Mouse (Mus musculus) MEL (cell line): ENCODE results near the gene Pomt2. TPM values are rescaled to one million over a fixed set of nuclear protein-coding genes. Genes with fewer than 3 reads are reported as not detected.

Source experiments
- DNase-seq: peaks from one replicate; pipeline ENCODE4 v3.0.0; 2011; ENCODE audit warnings: low read depth, low spot score
- H3K27ac ChIP-seq: 2 replicates; pipeline ENCODE4 v1.5.1; 2012; ENCODE audit warnings: low read depth, mild to moderate bottlenecking, control low read depth, low read length, moderate library complexity; ENCODE audit not compliant: control insufficient read depth
- H3K27me3 ChIP-seq, 2 experiments: fragments of 150-350 bp in 1 of 2; sonication (generic) in 1 of 2; 2 replicates each; pipeline ENCODE4 v1.6.1; 2012; ENCODE audit warnings: low read length in 2 of 2, mild to moderate bottlenecking in 2 of 2, improper control_type of control experiment in 1 of 2, moderate library complexity in 1 of 2; ENCODE audit not compliant: insufficient read depth in 2 of 2, control insufficient read depth in 1 of 2
- H3K36me3 ChIP-seq, 2 experiments: 2 replicates each; pipeline ENCODE4 v1.6.1; 2012 to 2014; ENCODE audit warnings: low read length in 2 of 2, improper control_type of control experiment in 1 of 2, inconsistent platforms in 1 of 2, mild to moderate bottlenecking in 1 of 2; ENCODE audit not compliant: insufficient read depth in 2 of 2, control insufficient read depth in 1 of 2
- H3K4me1 ChIP-seq, 2 experiments: fragments of 150-350 bp in 1 of 2; sonication (generic) in 1 of 2; 2 replicates each; pipeline ENCODE4 v1.6.1; 2012; ENCODE audit warnings: low read length in 2 of 2, improper control_type of control experiment in 1 of 2, mild to moderate bottlenecking in 1 of 2; ENCODE audit not compliant: insufficient read depth in 2 of 2, control insufficient read depth in 1 of 2
- H3K4me3 ChIP-seq, 2 experiments: fragments of 150-350 bp in 1 of 2; sonication (generic) in 1 of 2; 2 replicates each; pipeline ENCODE4 v1.5.1; 2012; ENCODE audit warnings: low read depth in 2 of 2, low read length in 2 of 2, mild to moderate bottlenecking in 2 of 2, moderate library complexity in 2 of 2, control low read depth in 1 of 2, improper control_type of control experiment in 1 of 2; ENCODE audit not compliant: control insufficient read depth in 1 of 2, insufficient read depth in 1 of 2
- H3K79me2 ChIP-seq: 2 replicates; pipeline ENCODE4 v1.6.1; 2012; ENCODE audit warnings: mild to moderate bottlenecking, low read length, moderate library complexity; ENCODE audit not compliant: control insufficient read depth, poor library complexity, insufficient read depth
- H3K9ac ChIP-seq: 2 replicates; pipeline ENCODE4 v1.6.1; 2012; ENCODE audit warnings: low read depth, mild to moderate bottlenecking, control low read depth, low read length, moderate library complexity; ENCODE audit not compliant: control insufficient read depth, poor library complexity, severe bottlenecking
- H3K9me3 ChIP-seq: fragments of 150-350 bp; sonication (generic); replicated peaks from 2 replicates; pipeline ENCODE4 v1.6.1; 2012; ENCODE audit warnings: mild to moderate bottlenecking, low read length, improper control_type of control experiment, moderate library complexity; ENCODE audit not compliant: insufficient read depth
- BHLHE40 ChIP-seq: IDR thresholded peaks from 2 replicates; pipeline ENCODE4 v1.6.1; 2012; ENCODE audit warnings: low read depth, mild to moderate bottlenecking, inconsistent platforms, low read length, improper control_type of control experiment, borderline replicate concordance
- CHD1 ChIP-seq: IDR thresholded peaks from 2 replicates; pipeline ENCODE4 v1.6.1; 2012; ENCODE audit warnings: low read depth, mild to moderate bottlenecking, inconsistent platforms, low read length, improper control_type of control experiment
- CTCF ChIP-seq, 3 experiments: IDR thresholded peaks in 2 of 3; conservative IDR thresholded peaks in 1 of 3; 2 replicates each; pipeline ENCODE4 v1.5.1; 2011 to 2012; ENCODE audit warnings: low read length in 3 of 3, low read depth in 2 of 3, mild to moderate bottlenecking in 2 of 3, improper control_type of control experiment in 1 of 3, inconsistent platforms in 1 of 3, mixed read lengths in 1 of 3, moderate library complexity in 1 of 3; ENCODE audit not compliant: control insufficient read depth in 1 of 3, insufficient read depth in 1 of 3, poor library complexity in 1 of 3, severe bottlenecking in 1 of 3
- EP300 ChIP-seq, 2 experiments: IDR thresholded peaks; 2 replicates each; pipeline ENCODE4 v1.6.1; 2011; ENCODE audit warnings: improper control_type of control experiment in 2 of 2, low read length in 2 of 2, low read depth in 1 of 2, mild to moderate bottlenecking in 1 of 2
- ETS1 ChIP-seq: IDR thresholded peaks from 2 replicates; pipeline ENCODE4 v1.6.1; 2012; ENCODE audit warnings: low read depth, mild to moderate bottlenecking, inconsistent platforms, low read length, improper control_type of control experiment, moderate library complexity
- JUND ChIP-seq: IDR thresholded peaks from 2 replicates; pipeline ENCODE4 v1.6.1; 2011; ENCODE audit warnings: low read depth, mild to moderate bottlenecking, improper control_type of control experiment, low read length
- MAFK ChIP-seq: IDR thresholded peaks from 2 replicates; pipeline ENCODE4 v1.6.1; 2011; ENCODE audit warnings: low read depth, mild to moderate bottlenecking, low read length, improper control_type of control experiment, borderline replicate concordance
- MAX ChIP-seq: IDR thresholded peaks from 2 replicates; pipeline ENCODE4 v1.6.1; 2011; ENCODE audit warnings: low read length, improper control_type of control experiment
- MEF2A ChIP-seq: IDR thresholded peaks from 2 replicates; pipeline ENCODE4 v1.6.1; 2014; ENCODE audit warnings: low read depth, mild to moderate bottlenecking, inconsistent platforms, low read length, improper control_type of control experiment; ENCODE audit not compliant: poor library complexity, insufficient replicate concordance, severe bottlenecking; ENCODE audit errors: extremely low read depth
- MXI1 ChIP-seq: IDR thresholded peaks from 2 replicates; pipeline ENCODE4 v1.6.1; 2011; ENCODE audit warnings: mild to moderate bottlenecking, low read depth, low read length, improper control_type of control experiment
- MYB ChIP-seq: IDR thresholded peaks from 2 replicates; pipeline ENCODE4 v1.6.1; 2011; ENCODE audit warnings: mild to moderate bottlenecking, low read depth, low read length, improper control_type of control experiment
- MYC ChIP-seq: IDR thresholded peaks from 2 replicates; pipeline ENCODE4 v1.6.1; 2011; ENCODE audit warnings: low read depth, mild to moderate bottlenecking, low read length, improper control_type of control experiment, moderate library complexity
- NELFE ChIP-seq: IDR thresholded peaks from 2 replicates; pipeline ENCODE4 v1.6.1; 2011; ENCODE audit warnings: low read depth, low read length, improper control_type of control experiment
- POLR2AphosphoS2 ChIP-seq: IDR thresholded peaks from 2 replicates; pipeline ENCODE4 v1.6.1; 2011; ENCODE audit warnings: low read length, improper control_type of control experiment
- POLR2AphosphoS5 ChIP-seq: IDR thresholded peaks from 2 replicates; pipeline ENCODE4 v1.6.1; 2012; ENCODE audit warnings: low read depth, borderline replicate concordance, mild to moderate bottlenecking, inconsistent platforms, low read length, moderate library complexity, mixed read lengths
- RCOR1 ChIP-seq: IDR thresholded peaks from 2 replicates; pipeline ENCODE4 v1.6.1; 2012; ENCODE audit warnings: low read depth, mild to moderate bottlenecking, inconsistent platforms, low read length, improper control_type of control experiment
- TAL1 ChIP-seq: IDR thresholded peaks from 2 replicates; pipeline ENCODE4 v1.6.1; 2012; ENCODE audit warnings: mild to moderate bottlenecking, inconsistent platforms, low read length, moderate library complexity, mixed read lengths
- TBP ChIP-seq: IDR thresholded peaks from 2 replicates; pipeline ENCODE4 v1.8.0; 2011; ENCODE audit warnings: low read depth, low read length, improper control_type of control experiment
- TCF12 ChIP-seq: IDR thresholded peaks from 2 replicates; pipeline ENCODE4 v1.6.1; 2014; ENCODE audit warnings: low read depth, mild to moderate bottlenecking, inconsistent platforms, low read length, improper control_type of control experiment, moderate library complexity
- UBTF ChIP-seq: IDR thresholded peaks from 2 replicates; pipeline ENCODE4 v1.6.1; 2012; ENCODE audit warnings: low read depth, mild to moderate bottlenecking, inconsistent platforms, low read length, improper control_type of control experiment, moderate library complexity, borderline replicate concordance; ENCODE audit not compliant: insufficient read depth
- ZC3H11A ChIP-seq: IDR thresholded peaks from 2 replicates; pipeline ENCODE4 v1.6.1; 2012; ENCODE audit warnings: low read depth, mild to moderate bottlenecking, inconsistent platforms, low read length, improper control_type of control experiment
- polyA plus RNA-seq, 2 experiments: library from polyadenylated mRNA; stranded (reverse) in 1 of 2; unstranded in 1 of 2; fragments of >175 nt in 1 of 2; fragments of >200 nt in 1 of 2; gene quantifications; 2 replicates each; pipeline versions ENCODE4 v1.2.1 to v1.2.4; 2012; ENCODE audit warnings: low replicate concordance in 2 of 2, low read depth in 1 of 2; ENCODE audit not compliant: insufficient read length in 2 of 2, insufficient read depth in 1 of 2, missing spikeins in 1 of 2
- total RNA-seq: library from RNA; depleted of rRNA; stranded (reverse); fragments of 300-350 nt; gene quantifications from 2 replicates; pipeline ENCODE4 v1.2.3, GENCODE M21; 2012

Pomt2 gene
- total and polyA plus RNA-seq, 3 experiments: 11.1 to 12.9 TPM; not detected in 1

DNA sequence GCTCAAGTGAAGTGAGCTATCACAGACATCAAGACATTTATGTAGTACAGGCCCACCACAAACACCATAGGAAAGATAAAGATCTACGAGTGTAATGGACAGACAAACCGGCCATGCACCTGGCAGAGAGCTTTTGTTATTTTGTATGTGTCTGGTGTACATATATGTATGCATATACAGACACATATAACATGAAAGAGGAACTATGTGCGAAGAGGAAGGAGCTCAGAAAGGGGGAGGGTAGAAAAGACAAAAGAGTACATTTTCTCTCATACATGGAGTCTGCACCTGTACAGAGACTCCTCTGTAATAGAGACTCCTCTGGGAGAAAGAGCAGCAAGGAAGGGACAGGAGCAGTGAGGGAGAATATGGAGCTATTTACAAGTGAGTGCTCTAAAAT lies 45.2 kb upstream of the Pomt2 start:
- Histone ChIP-seq H3K36me3 (peaks cover 0 to 27% of the 10 kb centered on the region in 2 experiments; a peak in 2 of 4 replicates), H3K9ac (peak overlapping the region; percentile 20; the same call in 1 of the 2 replicates), H3K9me3 (no peaks in the 10 kb centered on the region), H3K79me2 (peaks cover 7% of the 10 kb centered on the region; the same call in 1 of the 2 replicates), H3K27ac (no peak overlapping the region; the same call in 1 of the 2 replicates), H3K4me1 (peaks cover 7 to 29% of the 10 kb centered on the region in 2 experiments), H3K4me3 (no peak overlapping the region), H3K27me3 (no peaks in the 10 kb centered on the region)
- no peak for TF ChIP-seq MXI1
- TF ChIP-seq TCF12: no peak
- TF ChIP-seq EP300 (IDR thresholded peaks at IDR 0.05; ENCODE audit: low read depth in 1 of 2, low read length in 2 of 2): peak in 1 of 2 experiments; percentile 50; a peak in 2 of 4 replicates
- no peak for TF ChIP-seq CHD1
- DNase-seq: peak; percentile 67

DNA sequence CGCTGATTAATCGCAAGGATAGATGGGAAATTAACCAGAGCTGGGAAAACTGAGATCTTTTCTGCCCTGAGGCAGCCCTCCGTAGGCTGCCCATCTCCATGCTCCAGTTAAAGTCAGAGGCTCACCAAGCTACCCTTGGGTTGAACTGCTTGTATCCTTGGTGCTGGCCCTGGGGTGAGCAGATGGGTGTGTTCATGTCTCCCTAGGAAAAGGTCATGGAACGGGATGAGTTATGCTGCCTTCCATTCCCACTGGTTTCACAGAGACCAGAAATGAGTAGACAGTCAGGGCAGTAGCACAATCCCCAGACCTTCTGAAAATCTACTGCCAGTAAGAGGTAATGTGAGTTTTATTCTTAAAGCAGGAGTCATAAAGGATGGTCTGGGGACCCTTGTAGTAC lies 29.9 kb upstream of the Pomt2 start:
- Histone ChIP-seq H3K36me3 (no peaks in the 10 kb centered on the region), H3K4me1 (no peaks in the 10 kb centered on the region), H3K27me3 (no peaks in the 10 kb centered on the region), H3K9me3 (no peaks in the 10 kb centered on the region), H3K4me3 (no peak overlapping the region), H3K79me2 (no peaks in the 10 kb centered on the region), H3K27ac (no peak overlapping the region)
- no peak for DNase-seq
- TF ChIP-seq CHD1 (no peak), MAX (no peak), CTCF (IDR thresholded peaks at IDR 0.05 in 2 of 3, conservative IDR thresholded peaks at IDR 0.05 in 1 of 3; ENCODE audit: control insufficient read depth in 1 of 3, insufficient read depth in 1 of 3, low read depth in 2 of 3, low read length in 3 of 3, poor library complexity in 1 of 3, severe bottlenecking in 1 of 3) (no peak), JUND (no peak), TBP (no peak), POLR2AphosphoS5 (no peak), EP300 (IDR thresholded peaks at IDR 0.05; ENCODE audit: low read depth in 1 of 2, low read length in 2 of 2) (no peak), RCOR1 (no peak), MEF2A (no peak), MXI1 (no peak), POLR2AphosphoS2 (no peak), ETS1 (no peak), ZC3H11A (no peak), NELFE (no peak), UBTF (no peak), TAL1 (no peak), MYB (no peak), BHLHE40 (no peak), MYC (no peak), MAFK (no peak)
- TF ChIP-seq, all 39 proteins: peak for 0
- H3K9ac ChIP-seq: no peak overlapping the region
